Mouse (Mus musculus) midbrain, embryonic 14.5 days (tissue): ENCODE measurements around the gene Itih4. TPM values are rescaled to one million over a fixed set of nuclear protein-coding genes. Genes with fewer than 3 reads are reported as not detected.

Experiments
- ATAC-seq: fragments of 200-750 bp; cut with Nextera tagmentation; 2 replicates; pipeline ENCODE4 v1.8.0; 2017; ENCODE audit warnings: moderate number of reproducible peaks, moderate library complexity; ENCODE audit not compliant: low FRiP score, low TSS enrichment
- DNase-seq: peaks from one replicate; pipeline ENCODE4 v3.0.0-alpha.2; 2015
- H3K27ac ChIP-seq: fragments of 300-500 bp; sonication (generic); replicated peaks from 2 replicates; pipeline ENCODE4 v1.5.1; 2014; ENCODE audit warnings: mild to moderate bottlenecking, low read depth, low read length, moderate library complexity
- H3K27me3 ChIP-seq: fragments of 300-500 bp; sonication (generic); 2 replicates; pipeline ENCODE4 v1.6.1; 2014; ENCODE audit warnings: low read length, control low read depth, mixed read lengths; ENCODE audit not compliant: control insufficient read depth, insufficient read depth
- H3K36me3 ChIP-seq: fragments of 300-500 bp; sonication (generic); 2 replicates; pipeline ENCODE4 v1.6.1; 2014; ENCODE audit warnings: low read length, control low read depth; ENCODE audit not compliant: control insufficient read depth, insufficient read depth
- H3K4me1 ChIP-seq: fragments of 300-500 bp; sonication (generic); 2 replicates; pipeline ENCODE4 v1.6.1; 2014; ENCODE audit warnings: mild to moderate bottlenecking, antibody characterized with exemption, low read length, control low read depth; ENCODE audit not compliant: control insufficient read depth, insufficient read depth
- H3K4me2 ChIP-seq: fragments of 300-500 bp; sonication (generic); 2 replicates; pipeline ENCODE4 v1.6.1; 2014; ENCODE audit warnings: mild to moderate bottlenecking, low read length, moderate library complexity
- H3K4me3 ChIP-seq: fragments of 300-500 bp; sonication (generic); replicated peaks from 2 replicates; pipeline ENCODE4 v1.5.1; 2014; ENCODE audit warnings: low read depth, low read length
- H3K9ac ChIP-seq: fragments of 300-500 bp; sonication (generic); replicated peaks from 2 replicates; pipeline ENCODE4 v1.6.1; 2014; ENCODE audit warnings: mild to moderate bottlenecking, low read length, moderate library complexity
- H3K9me3 ChIP-seq: fragments of 300-500 bp; sonication (generic); 2 replicates; pipeline ENCODE4 v1.6.1; 2016; ENCODE audit warnings: low read length, control low read depth, mixed read lengths; ENCODE audit not compliant: control insufficient read depth
- WGBS: fragments of 180-500 bp; shearing (Covaris S2); extraction: QIAGEN DNeasy Blood & Tissue Kit; methylation state at CpG from one replicate; pipeline ENCODE4 v1.1.7; 2014; 5-methylcytosine and 5-hydroxymethylcytosine counted together
- polyA plus RNA-seq: library from polyadenylated mRNA; unstranded; fragments of >200 nt; fragmentation: Nextera tagmentation; extraction: Ambion mirVana; gene quantifications from 2 replicates; pipeline ENCODE4 v1.2.1, GENCODE M21; 2014

Itih4 gene
- polyA plus RNA-seq, 1 experiment from 2014 or later, result not detected

DNA sequence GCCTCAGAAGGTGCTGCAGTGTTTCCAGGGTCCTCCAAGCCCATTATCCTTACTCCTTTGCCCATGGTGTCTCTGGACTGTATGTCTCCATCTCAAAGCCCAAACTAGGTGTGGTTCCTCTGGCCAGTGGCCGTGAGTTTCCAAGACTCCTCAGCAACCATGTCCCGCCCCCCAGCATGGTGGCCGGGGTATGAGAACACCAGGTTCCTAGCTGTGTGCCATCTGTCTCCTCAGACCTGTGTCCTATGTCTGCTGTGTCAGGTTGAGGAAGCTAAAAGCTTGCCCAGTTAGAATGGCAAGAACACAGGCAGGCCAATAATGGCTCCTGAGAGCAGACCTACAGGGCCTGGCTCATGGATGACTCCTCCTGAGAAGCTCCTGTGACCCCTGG, 4.6 kb upstream of the Itih4 start:
- H3K4me2 ChIP-seq, result no peak overlapping the region
- no peak overlapping the region for H3K4me3 ChIP-seq
- H3K9ac ChIP-seq, result no peak overlapping the region
- H3K4me1 ChIP-seq, result no peaks in the 10 kb centered on the region
- no peak for DNase-seq
- no peak overlapping the region for H3K27ac ChIP-seq
- WGBS, result 93% methylated on average over 3 of the region's 3 CpGs
- H3K27me3 ChIP-seq, result no peaks in the 10 kb centered on the region
- ATAC-seq, result no peak
- H3K9me3 ChIP-seq, result no peaks in the 10 kb centered on the region
- 0 out of 2 replicates have a peak, but pooled peaks cover 3% of the 10 kb centered on the region for H3K36me3 ChIP-seq

DNA sequence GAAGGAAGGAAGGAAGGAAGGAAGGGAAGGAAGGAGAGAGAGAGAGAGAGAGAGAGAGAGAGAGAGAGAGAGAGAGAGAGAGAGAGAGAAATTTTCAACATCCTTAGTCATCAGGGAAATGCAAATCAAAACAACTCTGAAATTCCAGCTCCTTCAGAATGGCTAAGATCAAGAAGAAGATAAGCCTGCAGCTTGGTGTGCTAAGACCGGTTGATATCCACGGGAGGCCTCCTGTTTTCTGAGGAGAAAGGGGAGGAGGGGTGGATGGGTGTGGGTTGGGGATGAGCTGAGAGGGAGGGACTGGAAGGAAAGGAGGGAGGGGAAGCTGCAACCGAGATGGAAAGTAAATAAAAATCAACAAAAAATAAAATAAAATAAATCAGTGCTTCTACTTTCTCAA, 978 bp upstream of the Itih4 start:
- no peak overlapping the region for H3K9ac ChIP-seq
- H3K4me1 ChIP-seq, result no peaks in the 10 kb centered on the region
- WGBS, result 9% methylated on average over 3 of the region's 3 CpGs
- no peak overlapping the region for H3K4me3 ChIP-seq
- no peaks in the 10 kb centered on the region for H3K36me3 ChIP-seq
- no peak overlapping the region for H3K4me2 ChIP-seq
- DNase-seq (no peak), ATAC-seq (no peak)
- H3K27me3 ChIP-seq, result no peaks in the 10 kb centered on the region
- no peak overlapping the region for H3K27ac ChIP-seq
- no peaks in the 10 kb centered on the region for H3K9me3 ChIP-seq

DNA sequence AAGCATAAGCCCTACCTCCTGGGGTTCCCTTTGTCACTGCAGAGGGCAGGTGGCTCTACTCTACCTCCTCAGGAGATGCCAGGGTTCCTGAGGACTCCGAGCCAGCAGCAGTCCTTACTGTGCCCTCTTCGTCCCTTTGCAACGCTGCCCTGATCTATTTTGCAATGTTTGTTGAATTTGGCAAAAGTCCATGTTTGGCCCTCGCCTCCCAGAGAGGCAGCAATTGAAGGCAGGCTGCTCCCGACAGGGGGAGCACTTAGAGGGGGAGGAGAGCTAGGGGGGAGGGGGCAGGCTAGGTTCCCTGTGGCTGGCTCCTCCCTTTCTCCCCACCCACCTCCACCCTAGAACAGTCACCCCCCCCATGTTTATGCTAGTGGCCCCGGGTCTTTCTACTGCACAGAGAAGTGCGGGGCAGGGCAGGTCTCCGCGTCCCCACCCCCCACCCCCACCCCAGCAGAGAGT, 2.0 kb downstream of the Itih4 start:
- WGBS, result 20% methylated on average over 9 of the region's 9 CpGs
- Histone ChIP-seq H3K4me2 (no peak overlapping the region), H3K4me3 (no peak overlapping the region), H3K9me3 (no peaks in the 10 kb centered on the region), H3K27ac (no peak overlapping the region), H3K9ac (no peak overlapping the region), H3K27me3 (no peaks in the 10 kb centered on the region), H3K4me1 (no peaks in the 10 kb centered on the region), H3K36me3 (no peaks in the 10 kb centered on the region)
- ATAC-seq (no peak), DNase-seq (peak; percentile 25)

DNA sequence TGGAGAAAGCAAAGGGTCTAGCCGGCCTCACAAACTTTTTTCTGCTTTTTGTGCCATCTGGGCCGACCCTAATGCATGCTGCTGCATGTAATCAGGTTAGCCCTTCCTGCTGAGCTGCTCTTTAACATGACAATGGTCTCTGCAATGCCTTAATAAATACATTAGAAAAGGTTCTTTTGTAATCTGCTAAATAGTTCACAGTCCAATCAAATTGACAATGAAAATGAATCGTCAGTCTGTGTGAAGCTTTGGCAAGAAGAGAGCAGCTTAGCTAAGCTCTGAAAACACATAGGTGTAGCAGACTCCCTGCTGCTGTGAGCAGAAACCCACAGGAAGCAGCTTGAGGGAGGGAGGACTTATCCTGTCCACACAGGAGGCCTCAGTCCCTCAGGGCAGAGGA, 13.7 kb downstream of the Itih4 start:
- WGBS, result 12% methylated on average over 3 of the region's 3 CpGs
- DNase-seq (peak; percentile 17), ATAC-seq (no peak)
- Histone ChIP-seq H3K27ac (no peak overlapping the region), H3K9me3 (no peaks in the 10 kb centered on the region; the same call in 1 of the 2 replicates), H3K4me2 (no peak overlapping the region), H3K27me3 (no peaks in the 10 kb centered on the region), H3K4me1 (no peaks in the 10 kb centered on the region), H3K4me3 (no peak overlapping the region), H3K9ac (no peak overlapping the region), H3K36me3 (no peaks in the 10 kb centered on the region)

DNA sequence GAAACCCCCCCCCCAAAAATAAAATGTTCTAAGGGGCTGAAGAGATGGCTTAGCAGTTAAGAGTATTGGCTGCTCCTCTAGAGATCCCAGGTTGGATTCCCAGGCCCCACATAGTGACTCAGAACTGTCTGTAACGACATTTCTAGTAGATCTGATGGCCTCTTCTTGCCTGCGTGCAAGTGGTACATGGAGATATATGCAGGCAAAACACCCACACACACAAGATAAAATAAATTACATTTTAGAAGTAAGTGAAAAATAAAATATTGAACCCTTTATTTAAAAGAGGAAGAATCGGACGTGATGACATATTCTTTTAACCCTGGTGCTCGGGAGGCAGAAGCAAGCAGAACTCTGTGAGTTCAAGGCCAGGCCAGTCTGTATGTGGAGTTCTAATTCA, 16.4 kb downstream of the Itih4 start:
- 93% methylated on average over 5 of the region's 5 CpGs for WGBS

DNA sequence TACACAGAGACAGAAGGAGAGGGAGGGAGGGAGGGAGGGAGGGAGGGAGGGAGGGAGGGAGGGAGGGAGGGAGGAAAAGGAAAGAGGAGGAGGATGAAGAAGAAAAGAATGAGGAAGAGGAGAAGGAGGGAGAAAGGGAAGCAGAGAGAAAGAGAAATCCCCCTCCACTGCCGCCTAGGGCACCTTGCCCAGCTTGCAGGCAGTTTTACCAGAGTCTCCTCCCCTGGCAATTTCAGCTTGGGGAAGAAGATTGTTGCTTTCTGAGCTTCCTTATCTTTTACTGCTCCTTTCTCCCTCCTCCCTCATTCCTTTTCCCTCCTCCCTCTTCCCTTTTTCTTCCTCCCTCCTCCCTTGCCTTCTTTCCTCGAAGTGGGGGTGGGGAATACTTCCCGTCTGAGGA, 16.8 kb downstream of the Itih4 start:
- no peaks in the 10 kb centered on the region; the same call in 1 of the 2 replicates for H3K9me3 ChIP-seq
- ATAC-seq, result no peak
- no peak overlapping the region for H3K27ac ChIP-seq
- no peak overlapping the region for H3K4me2 ChIP-seq
- no peaks in the 10 kb centered on the region for H3K4me1 ChIP-seq
- H3K36me3 ChIP-seq, result no peaks in the 10 kb centered on the region
- H3K4me3 ChIP-seq, result no peak overlapping the region
- no peak for DNase-seq
- H3K27me3 ChIP-seq, result no peaks in the 10 kb centered on the region
- no peak overlapping the region for H3K9ac ChIP-seq
- 71% methylated on average over 3 of the region's 3 CpGs for WGBS

More for the DNA sequence above, 16.4 kb downstream of the Itih4 start:
- no peak overlapping the region for H3K9ac ChIP-seq
- H3K27ac ChIP-seq, result no peak overlapping the region
- no peaks in the 10 kb centered on the region for H3K27me3 ChIP-seq
- no peaks in the 10 kb centered on the region; the same call in 1 of the 2 replicates for H3K9me3 ChIP-seq
- H3K4me1 ChIP-seq, result no peaks in the 10 kb centered on the region
- no peak overlapping the region for H3K4me3 ChIP-seq
- no peaks in the 10 kb centered on the region for H3K36me3 ChIP-seq
- ATAC-seq (no peak), DNase-seq (no peak)
- no peak overlapping the region for H3K4me2 ChIP-seq

DNA sequence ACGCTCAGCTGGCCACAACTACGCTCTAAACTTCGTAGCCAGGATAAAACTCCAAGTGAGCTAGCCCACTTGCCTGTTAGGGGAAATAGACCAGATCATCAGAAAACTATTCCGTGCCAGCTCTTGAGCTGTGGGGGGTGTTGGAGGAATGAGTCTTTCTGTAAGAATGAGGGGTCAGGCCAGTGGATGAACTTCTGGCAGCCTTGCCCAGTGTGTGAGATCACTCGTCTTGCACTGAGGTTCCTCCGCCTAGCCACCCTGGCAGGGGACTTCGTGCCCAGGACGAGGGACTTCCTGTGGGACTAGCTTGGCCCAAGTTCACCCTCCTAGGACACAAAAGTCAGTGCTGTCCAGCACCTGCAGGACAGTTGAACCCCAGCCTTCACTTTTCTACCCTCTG, 18.0 kb downstream of the Itih4 start:
- Histone ChIP-seq H3K9me3 (no peaks in the 10 kb centered on the region; the same call in 1 of the 2 replicates), H3K9ac (no peak overlapping the region), H3K27me3 (no peaks in the 10 kb centered on the region), H3K4me3 (no peak overlapping the region), H3K4me1 (no peaks in the 10 kb centered on the region), H3K27ac (no peak overlapping the region), H3K4me2 (no peak overlapping the region), H3K36me3 (no peaks in the 10 kb centered on the region)
- 88% methylated on average over 8 of the region's 8 CpGs for WGBS
- ATAC-seq (no peak), DNase-seq (no peak)

DNA sequence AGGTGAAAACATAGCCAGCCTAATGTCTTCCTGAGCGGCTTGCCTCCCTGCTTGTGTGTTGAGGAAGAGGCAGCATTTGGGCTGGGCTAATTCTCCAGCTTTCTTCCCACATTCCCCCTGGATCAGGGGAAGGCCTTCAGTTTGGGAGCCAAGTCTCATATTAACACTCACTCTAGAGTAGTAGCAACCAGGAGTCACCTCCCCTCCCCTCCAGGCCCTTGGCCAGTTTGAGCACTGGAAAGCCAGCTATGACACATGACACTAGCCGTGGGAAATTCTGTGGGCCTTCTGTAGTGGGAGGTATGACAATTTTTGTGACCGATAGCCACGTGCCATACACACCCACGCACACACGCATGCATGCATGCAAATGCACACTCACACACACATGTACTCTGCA, 19.7 kb downstream of the Itih4 start:
- WGBS, result 89% methylated on average over 6 of the region's 6 CpGs
- no peak overlapping the region for H3K9ac ChIP-seq
- no peak overlapping the region for H3K4me2 ChIP-seq
- no peak for ATAC-seq
- DNase-seq, result no peak
- no peaks in the 10 kb centered on the region for H3K27me3 ChIP-seq
- no peaks in the 10 kb centered on the region for H3K4me1 ChIP-seq
- no peaks in the 10 kb centered on the region for H3K36me3 ChIP-seq
- H3K9me3 ChIP-seq, result no peaks in the 10 kb centered on the region
- H3K4me3 ChIP-seq, result no peak overlapping the region
- no peak overlapping the region for H3K27ac ChIP-seq

DNA sequence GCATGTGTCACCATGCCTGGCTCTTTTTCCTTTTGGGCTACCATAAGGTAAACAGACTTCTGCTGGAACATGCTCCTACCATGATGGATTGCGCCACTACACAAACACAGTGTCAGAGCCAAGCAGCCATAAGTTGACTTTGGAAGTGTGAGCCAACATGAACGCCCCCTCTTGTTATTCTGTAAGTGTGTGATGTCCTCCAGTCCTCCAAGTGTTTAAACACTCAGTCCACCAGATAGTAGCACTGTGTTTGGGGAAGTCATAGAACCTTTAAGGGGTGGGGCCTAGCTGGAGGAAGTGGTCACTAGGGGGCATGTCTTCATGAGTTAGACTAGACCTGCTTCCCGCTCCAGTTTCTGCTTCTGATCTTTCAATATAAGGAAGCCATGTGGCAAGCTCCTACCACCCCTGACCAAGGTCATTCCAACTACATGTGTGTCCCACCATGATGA, 21.6 kb downstream of the Itih4 start:
- no peak for DNase-seq
- Histone ChIP-seq H3K36me3 (no peaks in the 10 kb centered on the region), H3K4me3 (no peak overlapping the region), H3K4me2 (no peak overlapping the region), H3K27me3 (no peaks in the 10 kb centered on the region), H3K4me1 (no peaks in the 10 kb centered on the region), H3K9ac (no peak overlapping the region), H3K9me3 (no peaks in the 10 kb centered on the region), H3K27ac (no peak overlapping the region)
- WGBS, result 91% methylated on average over 3 of the region's 3 CpGs
- ATAC-seq, result no peak
